Mouse (Mus musculus) liver, embryonic 16.5 days (tissue): ENCODE measurements at regions not wholly inside any gene's neighbourhood (a gene's known extent, or its start where the extent isn't known, plus 50 kb on each side); places are given as distances from the start of the nearest gene placed in this dataset.

Source experiments
- ATAC-seq: fragments of 200-750 bp; cut with Nextera tagmentation; 2 replicates; pipeline ENCODE4 v1.8.0; 2017; ENCODE audit warnings: low read depth, mild to moderate bottlenecking, moderate number of reproducible peaks, moderate library complexity
- H3K27ac ChIP-seq: fragments of 300-500 bp; sonication (generic); 2 replicates; pipeline ENCODE4 v1.5.1; 2014; ENCODE audit warnings: mild to moderate bottlenecking, low read length
- H3K27me3 ChIP-seq: fragments of 300-500 bp; sonication (generic); 2 replicates; pipeline ENCODE4 v1.6.1; 2014; ENCODE audit warnings: low read depth, low read length, mixed read lengths; ENCODE audit not compliant: control insufficient read depth, insufficient read depth
- H3K36me3 ChIP-seq: fragments of 300-500 bp; sonication (generic); 2 replicates; pipeline ENCODE4 v1.6.1; 2014; ENCODE audit warnings: mild to moderate bottlenecking; ENCODE audit not compliant: control insufficient read depth, insufficient read depth
- H3K4me1 ChIP-seq: fragments of 300-500 bp; sonication (generic); 2 replicates; pipeline ENCODE4 v1.6.1; 2014; ENCODE audit warnings: low read depth, low read length, mixed read lengths; ENCODE audit not compliant: control insufficient read depth
- H3K4me2 ChIP-seq: fragments of 300-500 bp; sonication (generic); 2 replicates; pipeline ENCODE4 v1.6.1; 2014; ENCODE audit warnings: low read depth, low read length, mixed read lengths
- H3K4me3 ChIP-seq: fragments of 300-500 bp; sonication (generic); 2 replicates; pipeline ENCODE4 v1.5.1; 2014; ENCODE audit warnings: low read depth, mild to moderate bottlenecking, low read length
- H3K9ac ChIP-seq: fragments of 300-500 bp; sonication (generic); 2 replicates; pipeline ENCODE4 v1.6.1; 2014; ENCODE audit warnings: low read depth, low read length
- H3K9me3 ChIP-seq: fragments of 300-500 bp; sonication (generic); replicated peaks from 2 replicates; pipeline ENCODE4 v1.6.1; 2016; ENCODE audit warnings: low read length; ENCODE audit not compliant: control insufficient read depth
- WGBS: fragments of 180-500 bp; shearing (Covaris S2); extraction: QIAGEN DNeasy Blood & Tissue Kit; methylation state at CpG from one replicate; pipeline ENCODE4 v1.1.7; 2014; ENCODE audit not compliant: insufficient replicate concordance; 5-methylcytosine and 5-hydroxymethylcytosine counted together

DNA sequence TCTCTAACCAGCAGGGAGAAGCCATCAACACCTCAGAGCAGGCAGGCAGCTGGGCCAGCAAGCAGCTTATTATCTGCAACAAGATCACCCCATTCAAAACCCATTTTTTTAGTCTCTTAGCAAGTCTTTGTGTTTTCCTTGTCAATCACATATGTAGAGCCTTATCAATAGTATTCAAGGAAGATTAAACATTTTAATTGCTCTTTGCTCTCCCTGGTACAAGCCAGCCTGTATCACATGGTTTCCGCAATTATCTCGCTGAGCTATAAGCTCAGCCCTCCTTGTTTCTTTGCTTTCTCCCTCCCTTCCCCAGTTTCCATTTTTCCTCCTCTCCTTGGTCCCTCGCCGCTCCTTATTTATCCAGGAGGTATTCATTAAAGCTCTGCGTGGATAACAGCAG is 259.9 kb upstream of the Gm10131 start:
- Histone ChIP-seq H3K36me3 (no peaks in the 10 kb centered on the region), H3K9ac (no peak overlapping the region), H3K27me3 (no peaks in the 10 kb centered on the region), H3K4me3 (no peak overlapping the region), H3K4me2 (no peak overlapping the region), H3K27ac (no peak overlapping the region), H3K9me3 (no peaks in the 10 kb centered on the region), H3K4me1 (no peaks in the 10 kb centered on the region)
- ATAC-seq, result no peak
- 66% methylated on average over 5 of the region's 5 CpGs for WGBS

- no peak overlapping the region for H3K4me3 ChIP-seq
- WGBS, result 47% methylated on average over 2 of the region's 2 CpGs
- H3K9me3 ChIP-seq, result no peaks in the 10 kb centered on the region
- H3K36me3 ChIP-seq, result no peaks in the 10 kb centered on the region
- H3K27me3 ChIP-seq, result no peaks in the 10 kb centered on the region
- no peak for ATAC-seq
- no peak overlapping the region for H3K27ac ChIP-seq
- no peaks in the 10 kb centered on the region for H3K4me1 ChIP-seq
- no peak overlapping the region for H3K4me2 ChIP-seq
- H3K9ac ChIP-seq, result no peak overlapping the region
Observed at GRCm38 (mm10) chr8:34368556-34368955, 257.0 kb upstream of the Gm10131 start.

- Histone ChIP-seq H3K4me2 (no peak overlapping the region), H3K27ac (no peak overlapping the region), H3K4me1 (no peaks in the 10 kb centered on the region), H3K4me3 (no peak overlapping the region), H3K9me3 (no peaks in the 10 kb centered on the region), H3K36me3 (no peaks in the 10 kb centered on the region), H3K9ac (no peak overlapping the region), H3K27me3 (no peaks in the 10 kb centered on the region)
- no peak for ATAC-seq
- WGBS, result 52% methylated on average over 18 of the region's 18 CpGs
Observed at GRCm38 (mm10) chr8:34364446-34365035, 253.0 kb upstream of the Gm10131 start.

DNA sequence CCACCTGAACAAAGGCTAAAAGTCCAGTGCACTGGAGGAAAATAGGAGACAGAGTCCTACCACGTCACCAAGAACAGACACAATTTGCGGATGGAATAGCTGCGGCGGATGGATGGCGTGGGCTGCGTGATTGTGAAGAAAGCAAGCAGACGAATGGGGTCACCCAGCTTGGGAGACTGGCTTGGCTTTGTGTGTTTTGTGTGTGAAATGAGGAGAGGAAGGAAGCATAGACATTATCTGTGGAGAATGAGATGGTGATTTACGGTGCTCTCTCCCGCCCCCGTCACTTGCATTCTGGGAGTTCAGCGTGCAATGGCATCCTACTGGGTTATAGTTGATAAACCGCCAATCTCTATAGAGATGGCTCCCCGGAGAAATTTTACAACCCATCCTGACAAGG is 252.1 kb upstream of the Gm10131 start:
- no peaks in the 10 kb centered on the region for H3K27me3 ChIP-seq
- WGBS, result 67% methylated on average over 13 of the region's 13 CpGs

DNA sequence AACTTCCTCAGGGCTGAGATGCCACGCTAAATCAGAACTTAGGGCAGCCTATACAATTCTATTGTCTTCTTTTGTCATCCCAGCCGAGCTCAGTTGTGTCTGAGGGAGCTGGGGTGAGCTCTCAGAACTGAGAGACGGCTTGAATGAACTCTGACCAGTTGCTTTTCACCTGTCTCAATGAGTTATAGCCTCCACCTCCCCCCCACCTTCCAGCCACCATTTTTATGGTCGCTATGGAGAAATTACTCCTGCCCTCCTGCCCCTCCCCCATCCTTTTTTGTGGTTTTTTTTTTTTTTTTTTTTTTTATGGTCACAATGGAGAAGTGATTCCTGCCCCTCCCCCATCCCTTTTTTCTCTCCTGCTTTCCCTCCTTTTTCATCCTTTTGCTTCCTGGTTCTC is 251.6 kb upstream of the Gm10131 start:
- Histone ChIP-seq H3K9ac (no peak overlapping the region), H3K9me3 (no peaks in the 10 kb centered on the region), H3K4me2 (no peak overlapping the region), H3K27ac (no peak overlapping the region), H3K4me1 (no peaks in the 10 kb centered on the region), H3K4me3 (no peak overlapping the region), H3K36me3 (no peaks in the 10 kb centered on the region), H3K27me3 (no peaks in the 10 kb centered on the region)
- 29% methylated on average over 4 of the region's 4 CpGs for WGBS
- no peak for ATAC-seq

More for the DNA sequence above, 252.1 kb upstream of the Gm10131 start:
- no peak overlapping the region for H3K27ac ChIP-seq
- H3K9ac ChIP-seq, result no peak overlapping the region
- no peaks in the 10 kb centered on the region for H3K9me3 ChIP-seq
- no peak for ATAC-seq
- no peaks in the 10 kb centered on the region for H3K36me3 ChIP-seq
- no peak overlapping the region for H3K4me2 ChIP-seq
- no peaks in the 10 kb centered on the region for H3K4me1 ChIP-seq
- H3K4me3 ChIP-seq, result no peak overlapping the region

- H3K4me1 ChIP-seq, result no peaks in the 10 kb centered on the region
- no peaks in the 10 kb centered on the region for H3K9me3 ChIP-seq
- no peaks in the 10 kb centered on the region for H3K36me3 ChIP-seq
- H3K4me2 ChIP-seq, result no peak overlapping the region
- ATAC-seq, result no peak
- 54% methylated on average over 3 of the region's 3 CpGs for WGBS
- no peak overlapping the region for H3K9ac ChIP-seq
- H3K27me3 ChIP-seq, result no peaks in the 10 kb centered on the region
- H3K27ac ChIP-seq, result no peak overlapping the region
- no peak overlapping the region for H3K4me3 ChIP-seq
Observed at GRCm38 (mm10) chr8:34361377-34361776, 249.8 kb upstream of the Gm10131 start.

- Histone ChIP-seq H3K9me3 (no peaks in the 10 kb centered on the region), H3K4me2 (no peak overlapping the region), H3K9ac (no peak overlapping the region), H3K4me3 (no peak overlapping the region), H3K4me1 (no peaks in the 10 kb centered on the region), H3K27ac (no peak overlapping the region), H3K27me3 (no peaks in the 10 kb centered on the region), H3K36me3 (no peaks in the 10 kb centered on the region)
- WGBS, result 54% methylated on average over 2 of the region's 2 CpGs
- no peak for ATAC-seq
Observed at GRCm38 (mm10) chr8:34359776-34360175, 248.2 kb upstream of the Gm10131 start.

DNA sequence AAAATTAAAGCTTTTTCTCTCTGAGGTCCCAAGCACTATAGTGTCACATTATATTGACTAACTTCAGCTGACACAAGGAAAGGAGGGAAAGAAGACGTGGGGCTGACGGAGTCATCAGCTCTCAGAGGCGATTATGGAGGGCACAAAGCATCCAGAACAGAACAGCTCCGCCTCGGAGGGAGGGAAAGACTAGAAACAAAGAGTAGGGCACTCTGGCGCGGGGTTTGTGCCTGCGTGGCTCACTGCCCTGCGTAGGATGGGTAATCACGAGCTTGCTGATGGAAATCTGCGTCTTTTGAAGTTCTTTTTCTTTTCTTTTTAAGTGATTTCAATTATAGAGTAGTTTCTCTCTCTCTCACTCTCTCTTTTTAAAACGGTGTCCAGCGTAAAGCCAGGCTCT is 243.5 kb upstream of the Gm10131 start:
- no peaks in the 10 kb centered on the region for H3K9me3 ChIP-seq
- no peaks in the 10 kb centered on the region for H3K4me1 ChIP-seq
- H3K9ac ChIP-seq, result no peak overlapping the region
- no peak overlapping the region for H3K4me2 ChIP-seq
- no peaks in the 10 kb centered on the region for H3K27me3 ChIP-seq
- no peaks in the 10 kb centered on the region for H3K36me3 ChIP-seq
- 66% methylated on average over 13 of the region's 13 CpGs for WGBS
- no peak overlapping the region for H3K4me3 ChIP-seq
- H3K27ac ChIP-seq, result no peak overlapping the region
- no peak for ATAC-seq

GRCm38 (mm10) chr8:34353140-34353855 is 241.8 kb upstream of the Gm10131 start:
- Histone ChIP-seq H3K9ac (no peak overlapping the region), H3K4me1 (no peaks in the 10 kb centered on the region), H3K27ac (no peak overlapping the region), H3K9me3 (no peaks in the 10 kb centered on the region), H3K4me2 (no peak overlapping the region), H3K27me3 (no peaks in the 10 kb centered on the region), H3K36me3 (no peaks in the 10 kb centered on the region), H3K4me3 (no peak overlapping the region)
- ATAC-seq, result no peak
- WGBS, result 48% methylated on average over 6 of the region's 6 CpGs
